ENCODE assay signal across 17 mouse cellular contexts in the genomic region with DNA sequence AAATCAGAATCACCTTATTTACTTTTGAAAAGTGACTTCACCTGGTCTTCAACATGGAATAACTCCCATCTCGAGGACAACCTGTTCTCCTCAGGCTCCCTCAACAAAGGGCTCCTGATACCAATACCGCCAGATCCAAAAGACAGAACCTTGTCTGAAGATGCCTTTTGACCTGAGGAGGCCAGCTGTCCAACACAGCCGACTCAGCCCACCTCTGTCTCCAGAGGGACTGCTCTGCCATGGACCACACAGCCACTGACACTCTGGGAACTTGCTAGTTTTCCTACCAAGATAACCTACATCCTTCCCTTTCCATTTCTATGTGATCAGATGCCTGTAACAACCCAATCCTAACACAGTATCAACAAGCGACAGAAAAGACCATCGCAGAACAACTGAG.
"Had no signal": no experiment of that assay in that cellular context is flagged by ENCODE, and none has a peak within 500 bp of the region (broad histone marks: within the 10 kb centered on the region; RNA-seq: fewer than 3 reads in every experiment).

No protein-coding gene starts in this region.

- ATAC-seq: liver, postnatal 0 days; lung, postnatal 0 days; midbrain, embryonic 13.5 days; midbrain, embryonic 15.5 days had no signal

- H3K4me1 ChIP-seq: lung, embryonic 15.5 days; megakaryocyte, embryonic 14.5 days; midbrain, embryonic 13.5 days; midbrain, embryonic 15.5 days; neural tube, embryonic 12.5 days; stomach, embryonic 15.5 days had no signal

- H3K27ac ChIP-seq: lung, embryonic 15.5 days; macrophage; midbrain, embryonic 13.5 days; midbrain, embryonic 15.5 days; neural tube, embryonic 12.5 days; stomach, embryonic 15.5 days; stomach, postnatal 0 days had no signal

- H3K9me3 ChIP-seq: lung, embryonic 15.5 days; megakaryocyte, embryonic 14.5 days; midbrain, embryonic 13.5 days; midbrain, embryonic 15.5 days; neural tube, embryonic 12.5 days; stomach, embryonic 15.5 days had no signal

- DNase-seq: liver, postnatal 0 days; lung, adult 2 months; lung, postnatal 14 days; lung, postnatal 36 days; right cerebral cortex, postnatal 14 days; thymus, adult 2 months; thymus, postnatal 25 days; thymus, postnatal 4 days had no signal

- H3K27me3 ChIP-seq: lung, embryonic 15.5 days; megakaryocyte, embryonic 14.5 days; midbrain, embryonic 13.5 days; midbrain, embryonic 15.5 days; neural tube, embryonic 12.5 days; stomach, embryonic 15.5 days had no signal

- H3K9ac ChIP-seq: liver, postnatal 0 days; lung, embryonic 15.5 days; midbrain, embryonic 13.5 days; midbrain, embryonic 15.5 days; neural tube, embryonic 12.5 days; stomach, embryonic 15.5 days had no signal

- H3K36me3 ChIP-seq: lung, embryonic 15.5 days; midbrain, embryonic 13.5 days; midbrain, embryonic 15.5 days; neural tube, embryonic 12.5 days; stomach, embryonic 15.5 days had no signal

- H3K4me2 ChIP-seq: lung, embryonic 15.5 days; midbrain, embryonic 13.5 days; midbrain, embryonic 15.5 days; neural tube, embryonic 12.5 days; stomach, embryonic 15.5 days had no signal

- H3K4me3 ChIP-seq: lung, embryonic 15.5 days; megakaryocyte, embryonic 14.5 days; midbrain, embryonic 13.5 days; midbrain, embryonic 15.5 days; neural tube, embryonic 12.5 days; stomach, embryonic 15.5 days had no signal
